Mouse (Mus musculus): ENCODE measurements around the gene Ttc38.

- TF ChIP-seq POLR2A (IDR thresholded peaks at IDR 0.05; ENCODE audit: borderline replicate concordance, low read depth, low read length) (no peak), CTCF (IDR thresholded peaks at IDR 0.05; ENCODE audit: low read depth, low read length) (no peak)
Measured at GRCm38 (mm10) chr15:85841796-85842360, 9.8 kb downstream of the Ttc38 start.
